Mouse (Mus musculus): Measurements from ENCODE around the gene Hist1h2aa.

The Hist1h2aa gene

DNA sequence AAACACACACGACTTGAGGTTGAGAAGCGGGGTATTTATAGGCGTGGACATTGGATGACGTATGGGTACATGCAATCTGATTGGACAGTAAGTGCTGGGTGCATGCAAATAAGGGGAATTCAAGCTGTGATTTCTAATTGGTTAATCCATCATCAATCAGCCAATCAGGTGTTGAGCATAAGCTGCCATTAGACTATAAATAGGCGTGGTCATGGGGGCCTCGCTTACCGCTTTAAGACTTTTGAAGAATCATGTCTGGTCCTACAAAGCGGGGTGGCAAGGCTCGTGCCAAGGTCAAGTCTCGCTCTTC, at the start of gene Hist1h2aa:
TSS of gene Hist1h2aa (plus strand) at position 252 of the 310 bp plus-strand sequence.
- DNase-seq (ENCODE audit: low spot score): no peak

DNA sequence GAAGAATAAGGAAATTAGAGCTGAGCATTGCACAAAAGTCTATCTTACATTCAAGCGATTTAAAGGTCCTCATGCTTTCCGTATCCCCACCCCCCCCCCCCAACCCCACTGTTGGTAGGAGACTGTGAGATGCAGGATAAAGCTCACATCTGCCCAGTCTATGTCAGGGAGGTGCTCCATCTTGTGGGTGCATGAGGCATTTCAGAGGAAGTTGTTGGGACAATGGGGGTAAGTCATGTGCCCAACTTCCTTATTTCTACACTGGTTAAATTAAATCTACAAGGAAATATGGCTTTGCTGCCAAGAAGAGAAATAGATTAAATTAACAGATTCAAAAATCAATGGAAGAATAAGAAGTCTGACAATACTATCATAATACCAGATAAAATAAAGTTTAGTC, 48.7 kb upstream of the Hist1h2aa start:
- no peak for DNase-seq (ENCODE audit: low spot score)

DNA sequence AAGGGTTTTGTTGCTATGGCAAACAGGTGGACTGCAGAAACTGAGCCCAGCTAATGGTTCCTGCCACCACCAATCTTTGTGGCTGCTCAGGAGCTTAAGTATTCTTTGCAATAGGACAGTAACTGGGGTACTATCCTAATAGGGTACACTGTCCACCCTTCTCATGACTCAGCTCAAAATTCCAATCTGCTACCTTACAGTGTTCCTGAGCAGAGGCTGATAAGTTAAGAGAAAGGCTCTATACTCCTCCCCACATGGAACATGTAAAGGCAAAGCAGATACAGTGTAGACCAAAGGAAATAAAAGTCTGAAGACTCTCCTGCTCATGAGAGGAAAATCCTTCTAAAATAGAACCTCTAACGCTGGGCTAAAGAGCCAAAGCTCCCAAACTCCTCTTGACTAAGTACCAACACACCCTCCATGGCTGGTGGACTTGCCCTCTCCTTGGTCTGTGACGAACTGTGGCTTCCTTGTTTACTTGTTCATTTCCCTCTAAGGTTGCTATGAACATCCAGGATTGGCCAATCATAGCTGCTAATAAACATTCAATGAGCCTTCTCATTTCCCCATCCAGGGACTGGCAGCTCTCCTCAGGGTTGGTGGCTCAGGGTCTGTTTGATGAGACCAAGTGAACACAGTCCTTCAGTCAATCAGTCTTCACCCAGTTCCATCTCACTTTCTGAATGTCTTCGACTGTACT, 47.1 kb upstream of the Hist1h2aa start:
- no peak for DNase-seq (ENCODE audit: low spot score)

DNA sequence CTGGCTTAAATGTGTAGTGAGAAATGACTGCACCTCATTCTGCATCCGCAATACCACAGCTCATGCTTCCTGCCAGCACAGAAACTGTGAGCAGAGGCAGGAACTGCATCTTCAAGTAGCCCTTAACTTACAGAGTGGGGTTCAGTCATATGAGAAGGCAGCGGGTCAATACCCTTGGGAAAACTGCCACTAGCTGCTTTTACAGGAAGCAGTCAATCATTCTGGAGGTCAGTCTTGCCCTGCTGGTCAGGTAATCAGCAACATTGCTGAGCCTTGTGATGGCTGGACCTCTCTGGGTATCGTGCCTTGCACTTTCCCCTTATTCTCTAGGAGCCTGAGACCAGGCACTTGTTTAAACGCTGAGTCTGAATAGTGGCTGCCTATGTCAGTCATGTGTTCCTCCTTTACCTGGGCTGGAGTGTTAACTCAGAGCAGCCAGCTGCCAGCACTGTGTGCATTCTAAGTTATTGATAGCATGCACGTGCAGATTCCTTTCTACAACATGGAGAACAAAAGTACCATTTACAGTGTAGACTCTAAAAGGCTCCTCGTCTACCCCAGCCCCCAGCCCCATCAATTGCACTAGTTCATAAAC, 45.2 kb upstream of the Hist1h2aa start:
- no peak for DNase-seq (ENCODE audit: low spot score)

DNA sequence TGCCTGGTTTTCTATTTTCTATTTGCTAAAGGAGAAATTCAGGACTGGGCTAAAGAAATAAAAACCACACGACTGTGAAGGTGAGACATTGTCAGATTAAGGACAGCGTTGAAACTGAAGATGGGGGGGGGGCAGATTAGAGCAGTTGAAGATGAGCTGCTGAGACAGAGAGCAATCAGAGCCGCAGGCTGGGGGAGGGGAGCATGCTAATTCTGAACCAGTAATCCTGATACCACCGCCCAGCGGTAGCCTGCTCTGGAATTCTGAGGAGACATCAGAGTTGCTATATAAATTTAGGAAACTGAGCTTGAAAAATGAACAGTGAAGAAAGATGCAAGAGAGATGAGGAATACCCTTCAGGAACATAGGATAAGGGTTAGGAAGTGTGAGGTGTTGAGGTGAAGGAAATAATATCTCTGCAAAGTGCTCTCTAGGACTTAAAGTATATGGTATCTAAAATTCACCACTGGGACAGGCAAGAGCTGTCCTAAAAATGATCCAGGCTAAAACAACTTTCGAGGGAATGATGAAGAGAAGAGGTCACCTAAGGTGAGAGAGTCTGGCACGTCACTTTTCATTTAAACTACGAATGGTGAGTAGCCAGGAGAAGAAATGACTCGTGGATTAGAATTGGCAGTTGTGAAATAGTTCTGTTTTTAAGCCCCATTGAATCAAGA, 41.5 kb upstream of the Hist1h2aa start:
- DNase-seq (ENCODE audit: low spot score): no peak

DNA sequence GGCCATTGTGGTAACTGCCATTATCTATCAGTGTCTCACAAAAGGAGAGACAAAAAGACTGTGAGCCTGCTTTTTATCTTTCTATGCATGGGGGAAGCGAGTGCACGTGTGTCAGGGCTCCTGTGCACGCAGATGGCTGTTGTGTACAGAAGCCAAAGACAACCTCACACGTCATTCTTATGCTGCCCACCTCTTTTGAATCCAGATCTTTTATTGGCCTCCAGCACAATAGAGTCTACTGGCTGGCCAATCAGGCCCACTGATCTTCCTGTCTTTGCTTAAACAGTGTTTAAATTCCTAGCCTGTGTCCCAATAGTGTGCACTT, 41.0 kb upstream of the Hist1h2aa start:
- DNase-seq (ENCODE audit: low spot score): no peak

DNA sequence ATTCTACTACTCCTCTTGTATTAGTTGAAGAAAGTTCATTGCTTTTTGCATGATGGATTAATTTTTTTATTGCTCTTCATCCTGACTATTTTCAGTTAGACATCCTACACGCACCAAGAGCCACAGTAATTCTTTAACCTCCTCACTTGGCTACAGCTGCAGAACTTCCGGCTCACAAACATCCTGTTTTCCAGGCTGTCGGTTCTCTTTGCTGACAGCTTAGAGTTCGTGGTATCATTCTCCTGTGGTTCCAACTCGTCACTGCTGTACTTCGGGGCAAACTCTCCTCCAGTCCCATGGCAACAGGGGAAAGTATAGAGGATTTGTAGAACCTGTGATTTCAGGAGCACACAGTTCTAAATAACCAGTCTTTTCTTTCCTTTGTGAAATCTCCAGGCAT, 36.0 kb upstream of the Hist1h2aa start:
- DNase-seq (ENCODE audit: low spot score): no peak

DNA sequence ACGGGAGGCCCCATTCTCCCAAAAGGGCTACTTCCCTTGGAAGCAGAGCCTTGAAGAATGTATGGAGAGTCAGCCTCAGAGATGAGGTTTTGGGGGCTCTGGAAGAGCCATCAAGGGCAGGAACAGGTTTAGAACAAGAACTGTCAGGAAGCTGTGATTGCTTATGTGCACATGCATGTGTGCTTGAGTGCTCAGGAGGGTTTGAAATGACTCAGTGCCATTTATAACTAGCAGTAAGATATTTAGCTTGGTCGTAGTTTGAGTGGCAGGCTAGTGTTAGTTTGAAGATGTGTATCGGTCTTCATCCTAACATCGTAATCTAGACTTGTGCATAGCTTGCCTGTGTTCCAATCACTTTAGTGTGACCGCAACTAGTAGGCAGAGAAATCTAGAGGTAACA, 27.4 kb upstream of the Hist1h2aa start:
- no peak for DNase-seq (ENCODE audit: low spot score)

DNA sequence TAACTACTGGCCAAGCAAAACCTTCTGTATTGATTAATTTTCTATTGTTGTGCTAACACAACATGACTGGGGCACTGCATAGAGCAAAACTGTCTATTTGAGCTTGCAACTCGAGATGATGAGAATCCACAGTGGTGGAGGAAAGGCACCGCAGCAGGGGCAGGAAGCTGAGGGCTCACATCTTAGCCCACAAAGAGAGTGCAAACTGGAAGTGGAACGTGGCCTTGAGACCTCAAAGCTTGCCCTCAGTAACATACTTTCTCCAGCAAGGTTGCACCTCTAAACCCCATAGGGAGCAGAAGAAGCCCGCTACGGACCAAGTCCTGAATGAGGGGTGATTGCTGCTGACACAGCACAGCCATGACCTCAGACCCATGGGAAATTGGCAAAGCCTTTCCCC, 24.1 kb upstream of the Hist1h2aa start:
- no peak for DNase-seq (ENCODE audit: low spot score)

DNA sequence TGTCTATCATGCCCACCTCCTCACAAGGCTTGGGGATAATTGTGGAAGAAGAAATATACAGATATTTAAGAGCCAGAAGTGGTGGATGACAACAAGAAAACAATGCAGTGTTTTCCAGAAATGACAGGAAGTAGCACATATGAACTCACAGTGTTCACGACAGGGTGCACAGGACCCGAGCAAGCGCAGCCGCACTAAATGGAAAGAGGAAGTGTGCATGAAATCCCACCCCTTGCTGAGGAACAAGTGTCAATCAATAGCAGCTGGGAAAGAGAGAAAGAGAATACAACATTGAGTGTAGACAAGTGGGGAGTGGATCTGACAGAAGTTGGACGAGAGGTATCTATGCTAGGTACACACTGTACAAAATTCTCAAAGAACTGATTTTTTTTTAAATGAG, 22.9 kb upstream of the Hist1h2aa start:
- no peak for DNase-seq (ENCODE audit: low spot score)

DNA sequence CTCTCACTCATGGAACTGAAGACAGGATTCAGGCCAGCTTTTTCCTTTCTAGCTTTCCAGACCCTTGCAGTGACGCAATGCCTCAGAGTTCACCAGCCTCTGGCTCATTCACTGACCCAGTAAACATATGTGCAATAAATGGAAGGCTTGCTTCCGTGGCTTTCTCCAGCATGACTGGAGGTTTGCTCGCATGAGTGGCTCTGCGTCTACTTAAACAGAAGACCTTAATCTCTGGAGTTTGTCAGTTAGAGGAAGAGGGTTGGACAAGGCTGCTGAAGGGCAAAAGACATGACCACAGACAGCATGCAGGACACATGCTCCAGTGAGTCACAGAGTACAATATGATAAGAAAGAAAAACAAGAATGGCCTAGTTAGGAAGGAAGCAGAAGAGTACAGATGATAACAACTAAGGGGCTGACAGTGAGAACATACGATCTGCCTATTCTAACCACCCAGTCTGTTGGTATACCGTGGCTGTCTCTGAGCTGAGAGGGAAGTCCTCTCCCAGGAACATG, 20.4 kb upstream of the Hist1h2aa start:
- no peak for DNase-seq (ENCODE audit: low spot score)

DNA sequence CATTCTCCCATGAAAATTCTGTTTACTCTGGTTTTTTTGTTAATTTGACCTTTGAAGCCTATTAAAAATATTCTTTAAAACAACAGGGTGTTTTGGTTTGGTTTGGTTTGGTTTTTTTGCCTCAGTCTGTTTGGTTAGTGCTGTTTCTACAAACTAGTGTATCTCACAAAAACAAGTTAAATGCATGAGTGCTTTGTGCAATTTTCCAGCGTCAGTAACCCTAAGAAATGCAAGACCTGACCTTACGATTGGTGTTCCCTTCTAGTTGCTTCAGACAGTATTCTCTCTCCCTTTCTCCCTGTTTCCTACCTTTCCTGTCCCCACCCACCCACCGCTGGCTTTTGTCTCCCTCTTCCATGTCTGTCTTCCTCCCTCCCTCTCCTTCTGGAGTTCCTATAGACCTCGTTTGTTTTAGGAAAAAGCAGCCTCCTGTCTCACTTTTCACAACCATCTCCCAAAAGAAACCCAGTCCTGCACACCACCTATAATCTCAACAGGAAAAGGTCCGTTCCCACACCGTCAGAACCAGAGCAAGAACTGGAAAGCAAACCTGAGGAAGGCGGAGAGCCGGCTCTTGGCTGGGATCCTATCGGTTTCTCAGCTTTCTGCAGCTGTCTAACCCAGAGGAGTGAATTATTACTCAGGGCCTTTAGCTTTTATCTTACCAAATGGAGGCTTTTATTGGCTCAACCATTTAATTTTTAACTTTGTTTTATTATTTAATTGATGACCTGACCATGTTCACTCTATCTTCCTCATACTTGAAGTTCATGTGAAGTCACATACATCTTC, 19.7 kb upstream of the Hist1h2aa start, which contains the start of gene Slc17a4:
TSS of gene Slc17a4 (minus strand) at position 634 of the 792 bp plus-strand sequence.
- DNase-seq (ENCODE audit: low spot score): no peak

DNA sequence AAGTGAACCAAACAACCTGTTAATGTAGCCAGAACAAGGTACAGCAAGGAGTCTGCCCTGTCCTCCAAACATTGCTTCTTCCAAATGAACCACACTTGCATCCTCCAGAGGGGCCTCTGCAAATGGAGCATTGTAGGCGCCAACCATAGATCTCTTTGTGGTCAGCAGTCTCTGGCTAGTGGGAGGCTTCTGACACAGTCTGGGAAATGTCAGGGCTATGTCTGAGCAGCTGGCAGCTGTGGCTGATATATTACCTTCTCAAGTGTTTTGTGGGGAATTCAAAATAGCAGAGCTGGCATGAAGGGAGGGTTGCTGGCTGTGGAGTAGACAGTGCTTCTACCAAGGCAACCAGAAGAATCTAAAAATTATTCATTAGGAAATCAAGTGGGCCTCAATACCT, 18.1 kb upstream of the Hist1h2aa start:
- no peak for DNase-seq (ENCODE audit: low spot score)

DNA sequence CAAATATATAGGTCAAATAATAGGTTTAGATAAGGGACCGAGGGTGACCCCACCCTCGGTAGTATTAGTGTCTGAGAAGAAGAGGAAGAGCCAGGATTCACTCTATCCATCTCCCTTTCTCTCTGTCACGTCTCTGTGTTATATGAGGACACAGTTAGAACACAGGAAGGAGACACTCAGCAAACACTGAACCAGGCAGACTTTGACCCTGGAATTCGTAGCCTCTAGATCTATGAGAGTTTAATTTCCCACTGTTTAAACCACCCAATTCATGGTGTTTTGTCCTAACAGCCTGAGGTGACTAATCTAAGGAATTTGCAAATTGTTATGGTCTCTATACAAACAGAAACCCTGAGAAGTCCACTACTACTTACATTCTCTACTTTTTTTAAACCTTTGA, 16.6 kb upstream of the Hist1h2aa start:
- DNase-seq (ENCODE audit: low spot score): no peak

DNA sequence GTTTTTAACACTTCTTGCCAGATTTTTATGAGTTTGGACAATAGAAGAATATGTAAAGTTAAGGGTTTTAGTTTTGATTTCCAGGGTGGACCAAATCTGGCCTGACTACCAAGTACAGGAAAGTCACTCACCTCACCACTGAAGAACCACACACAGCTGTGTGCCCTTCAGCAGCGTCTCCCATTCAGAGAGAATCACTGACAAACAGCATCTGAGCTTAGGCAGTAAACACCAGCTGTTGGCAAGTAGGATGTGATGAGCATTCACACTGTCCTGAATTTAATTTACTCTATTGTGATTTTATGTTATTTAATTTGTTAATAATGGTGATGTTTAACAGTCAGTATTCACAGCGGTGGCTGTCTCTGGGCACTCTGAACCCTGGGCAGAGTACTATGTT, 8.5 kb upstream of the Hist1h2aa start:
- no peak for DNase-seq (ENCODE audit: low spot score)

DNA sequence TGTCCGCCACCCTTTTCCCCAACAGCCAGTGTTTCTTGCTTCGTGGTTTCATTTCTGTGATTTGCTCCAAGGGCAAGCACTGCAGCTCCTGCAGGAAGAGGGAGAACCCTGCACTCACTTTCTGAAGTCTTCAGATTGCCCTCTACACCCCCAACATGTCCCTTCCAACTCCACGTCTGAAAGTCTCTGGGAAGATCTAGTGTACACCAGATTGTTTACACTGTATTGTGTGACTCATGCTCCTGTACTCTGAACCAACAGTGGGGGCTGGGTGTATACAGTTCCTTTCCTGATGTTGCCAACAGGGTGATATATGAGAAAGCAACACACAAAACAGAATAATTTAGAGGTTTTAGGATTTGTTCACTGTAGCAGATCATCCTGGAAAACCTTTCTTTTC, 5.6 kb upstream of the Hist1h2aa start:
- DNase-seq (ENCODE audit: low spot score): no peak

DNA sequence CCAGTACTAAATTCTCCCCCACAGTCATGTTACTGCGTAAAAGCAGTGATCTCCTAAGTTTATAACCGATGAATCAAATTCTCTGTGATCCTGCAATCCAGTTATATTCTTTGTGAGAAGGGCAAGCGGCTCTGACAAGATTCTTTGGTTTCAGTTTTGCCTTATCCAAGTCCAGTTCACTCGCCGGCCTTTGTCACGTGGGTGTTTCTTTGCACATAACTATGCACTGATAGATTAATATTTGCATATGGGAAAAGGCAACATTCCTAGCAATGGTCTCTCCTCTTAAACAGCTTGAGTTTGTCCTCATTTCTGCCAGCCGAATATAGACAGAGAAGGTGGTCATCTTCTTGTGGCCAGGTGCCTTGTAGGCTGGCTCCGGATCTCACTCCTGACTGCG, 3.8 kb upstream of the Hist1h2aa start:
- no peak for DNase-seq (ENCODE audit: low spot score)

DNA sequence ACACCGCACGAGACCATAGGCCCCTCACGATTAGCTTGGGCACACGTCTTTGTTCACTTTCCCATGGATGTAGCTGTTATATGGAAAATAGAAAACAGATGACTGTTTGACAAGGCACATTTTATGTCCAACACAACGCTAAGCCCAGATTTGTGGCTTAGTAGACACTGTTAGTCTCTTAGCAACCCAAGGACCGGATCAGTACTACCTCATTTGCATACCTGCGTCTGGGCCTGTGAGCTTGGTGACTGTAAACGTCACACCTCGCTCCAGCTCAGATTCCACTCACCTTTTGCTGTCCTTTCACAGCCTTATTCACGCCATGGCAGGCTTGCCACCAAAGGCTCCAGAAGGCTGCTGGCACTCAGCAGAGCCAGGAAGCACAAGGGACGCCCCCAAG, 3.4 kb upstream of the Hist1h2aa start:
- no peak for DNase-seq (ENCODE audit: low spot score)

DNA sequence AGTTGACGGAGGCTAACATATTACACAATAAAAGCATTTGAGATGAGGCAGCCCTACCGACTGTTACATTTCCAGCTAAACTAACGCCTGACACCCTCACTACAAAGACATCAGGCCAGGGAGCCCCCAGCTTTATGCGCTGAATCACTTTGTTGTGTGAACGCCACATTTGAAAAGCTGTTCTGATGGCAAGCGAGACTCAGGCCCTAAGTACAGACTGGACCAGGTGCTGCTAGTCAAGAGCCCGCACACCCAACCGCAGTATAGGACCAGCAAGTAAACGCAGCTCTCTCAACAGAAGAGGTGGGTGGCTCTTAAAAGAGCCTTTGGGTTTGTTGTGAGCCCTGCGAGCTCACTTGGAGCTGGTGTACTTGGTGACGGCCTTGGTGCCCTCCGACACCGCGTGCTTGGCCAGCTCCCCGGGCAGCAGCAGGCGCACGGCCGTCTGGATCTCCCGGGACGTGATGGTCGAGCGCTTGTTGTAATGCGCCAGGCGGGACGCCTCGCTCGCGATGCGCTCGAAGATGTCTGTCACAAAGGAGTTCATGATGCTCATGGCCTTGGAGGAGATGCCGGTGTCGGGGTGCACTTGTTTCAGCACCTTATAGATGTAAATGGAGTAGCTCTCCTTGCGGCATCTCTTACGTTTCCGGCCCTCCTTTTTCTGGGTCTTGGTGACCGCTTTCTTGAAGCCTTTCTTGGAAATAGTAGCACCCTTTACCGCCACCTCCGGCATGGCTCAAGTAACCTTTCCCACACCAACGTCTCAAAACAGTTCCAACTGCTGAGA, 646 bp upstream of the Hist1h2aa start, which contains the start of gene Hist1h2ba:
TSS of gene Hist1h2ba (minus strand) at position 736 of the 790 bp plus-strand sequence.
- DNase-seq (ENCODE audit: low spot score): no peak

DNA sequence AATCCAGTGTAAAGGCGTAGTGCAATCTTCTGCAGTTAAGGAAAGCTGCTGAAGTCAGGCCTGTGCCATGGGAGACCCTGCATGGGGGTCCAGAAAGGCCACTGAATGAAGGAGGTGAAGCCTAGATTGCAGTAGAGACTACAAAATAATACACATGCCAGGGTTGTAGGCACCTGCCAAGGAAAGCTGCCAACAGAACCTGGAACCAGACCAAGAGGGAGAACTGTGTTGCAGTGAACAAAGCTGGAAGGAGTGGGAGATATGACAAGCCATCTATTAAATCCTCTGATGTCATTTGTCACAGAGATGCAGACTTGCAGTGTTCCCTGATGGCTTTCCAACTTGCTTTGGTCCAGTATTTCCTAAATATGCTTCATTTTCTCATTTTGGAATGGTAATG, 4.4 kb downstream of the Hist1h2aa start:
- DNase-seq (ENCODE audit: low spot score): no peak

DNA sequence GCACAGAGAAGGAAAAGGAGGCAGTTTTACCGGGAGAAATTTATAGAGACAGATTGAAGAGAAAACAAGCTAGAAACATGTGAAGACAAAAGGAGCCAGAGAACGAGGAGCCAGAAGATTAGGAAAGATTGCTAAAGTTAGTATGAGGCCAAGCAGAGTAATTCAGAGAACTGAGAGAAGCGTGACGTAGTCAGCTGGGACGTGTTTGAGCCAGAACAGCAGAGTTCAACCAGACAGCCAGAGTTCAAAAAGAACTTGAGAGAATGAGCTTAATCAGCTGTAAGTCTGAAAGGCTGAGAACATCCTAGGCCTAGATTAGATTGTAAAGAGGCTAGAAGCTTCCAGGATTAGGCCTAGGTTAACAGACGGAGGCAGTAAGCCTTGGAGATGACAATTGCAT, 6.0 kb downstream of the Hist1h2aa start:
- no peak for DNase-seq (ENCODE audit: low spot score)

DNA sequence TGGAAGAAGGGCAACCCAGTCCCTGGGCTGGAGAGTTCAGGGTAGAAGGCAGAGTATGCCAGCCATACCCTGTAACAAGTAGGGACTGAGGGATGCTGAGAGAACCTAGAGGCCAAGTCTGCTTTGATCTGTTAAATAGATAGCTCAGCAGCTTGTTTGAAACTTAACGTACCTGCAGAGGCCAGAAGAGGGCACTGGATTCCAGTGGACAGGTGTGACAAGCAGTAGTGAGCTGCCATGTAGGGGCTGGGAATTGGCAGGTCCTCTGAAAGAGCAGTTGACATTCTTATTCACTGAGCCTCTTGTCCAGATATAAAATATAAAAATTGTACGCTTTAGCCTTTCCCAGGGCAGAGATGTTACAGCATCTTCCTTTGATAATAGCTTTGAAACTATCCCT, 8.6 kb downstream of the Hist1h2aa start:
- DNase-seq (ENCODE audit: low spot score): no peak

Data from ovary, postnatal 10 days (tissue).